Mouse (Mus musculus) hindbrain, embryonic 12.5 days (tissue): ENCODE measurements at regions not wholly inside any gene's neighbourhood (a gene's known extent, or its start where the extent isn't known, plus 50 kb on each side); places are given as distances from the start of the nearest gene placed in this dataset.

Experiments
- ATAC-seq: fragments of 200-750 bp; cut with Nextera tagmentation; 2 replicates; pipeline ENCODE4 v1.8.0; 2017; ENCODE audit warnings: moderate TSS enrichment; ENCODE audit not compliant: low FRiP score
- H3K27ac ChIP-seq: fragments of 300-500 bp; sonication (generic); 2 replicates; pipeline ENCODE4 v1.5.1; 2016; ENCODE audit warnings: mild to moderate bottlenecking
- H3K27me3 ChIP-seq: fragments of 300-500 bp; sonication (generic); 2 replicates; pipeline ENCODE4 v1.6.1; 2016; ENCODE audit warnings: mild to moderate bottlenecking
- H3K36me3 ChIP-seq: fragments of 300-500 bp; sonication (generic); 2 replicates; pipeline ENCODE4 v1.6.1; 2016; ENCODE audit warnings: mild to moderate bottlenecking
- H3K4me1 ChIP-seq: fragments of 300-500 bp; sonication (generic); 2 replicates; pipeline ENCODE4 v1.6.1; 2016
- H3K4me2 ChIP-seq: fragments of 300-500 bp; sonication (generic); replicated peaks from 2 replicates; pipeline ENCODE4 v1.6.1; 2016; ENCODE audit warnings: mild to moderate bottlenecking
- H3K4me3 ChIP-seq: fragments of 300-500 bp; sonication (generic); 2 replicates; pipeline ENCODE4 v1.5.1; 2016; ENCODE audit warnings: mild to moderate bottlenecking
- H3K9ac ChIP-seq: fragments of 300-500 bp; sonication (generic); 2 replicates; pipeline ENCODE4 v1.6.1; 2016; ENCODE audit warnings: mild to moderate bottlenecking, moderate library complexity
- H3K9me3 ChIP-seq: fragments of 300-500 bp; sonication (generic); replicated peaks from 2 replicates; pipeline ENCODE4 v1.6.1; 2016; ENCODE audit warnings: mild to moderate bottlenecking
- WGBS: fragments of 180-500 bp; shearing (Covaris S2); methylation state at CpG from one replicate; pipeline ENCODE4 v1.1.7; 2016; 5-methylcytosine and 5-hydroxymethylcytosine counted together

DNA sequence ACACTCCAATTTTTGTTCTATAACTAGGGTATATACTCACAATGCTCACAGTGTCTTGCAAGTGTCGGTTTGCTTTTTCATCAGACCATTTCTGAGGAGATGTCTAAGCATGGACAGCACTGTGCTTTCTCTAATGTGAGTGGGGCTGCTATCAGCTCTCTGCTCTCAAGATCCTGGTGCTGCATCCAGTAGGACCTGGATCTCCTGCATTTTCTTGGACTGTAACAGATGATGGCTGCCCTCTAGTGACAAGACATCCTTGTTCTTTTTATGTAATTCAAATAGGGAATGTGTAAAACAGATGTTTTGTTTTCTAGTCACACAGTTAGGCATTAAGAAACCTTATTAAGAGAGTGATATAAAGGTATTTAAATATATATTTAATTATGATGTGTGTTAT is 1002.5 kb upstream of the Adgrl4 start:
- H3K9ac ChIP-seq, result no peak overlapping the region
- H3K27ac ChIP-seq, result no peak overlapping the region
- H3K9me3 ChIP-seq, result no peaks in the 10 kb centered on the region
- no peaks in the 10 kb centered on the region for H3K36me3 ChIP-seq
- H3K4me3 ChIP-seq, result no peak overlapping the region
- no peaks in the 10 kb centered on the region for H3K27me3 ChIP-seq
- H3K4me2 ChIP-seq, result no peak overlapping the region
- ATAC-seq, result no peak
- 81% methylated on average over 1 of the region's 1 CpGs for WGBS
- no peaks in the 10 kb centered on the region for H3K4me1 ChIP-seq

DNA sequence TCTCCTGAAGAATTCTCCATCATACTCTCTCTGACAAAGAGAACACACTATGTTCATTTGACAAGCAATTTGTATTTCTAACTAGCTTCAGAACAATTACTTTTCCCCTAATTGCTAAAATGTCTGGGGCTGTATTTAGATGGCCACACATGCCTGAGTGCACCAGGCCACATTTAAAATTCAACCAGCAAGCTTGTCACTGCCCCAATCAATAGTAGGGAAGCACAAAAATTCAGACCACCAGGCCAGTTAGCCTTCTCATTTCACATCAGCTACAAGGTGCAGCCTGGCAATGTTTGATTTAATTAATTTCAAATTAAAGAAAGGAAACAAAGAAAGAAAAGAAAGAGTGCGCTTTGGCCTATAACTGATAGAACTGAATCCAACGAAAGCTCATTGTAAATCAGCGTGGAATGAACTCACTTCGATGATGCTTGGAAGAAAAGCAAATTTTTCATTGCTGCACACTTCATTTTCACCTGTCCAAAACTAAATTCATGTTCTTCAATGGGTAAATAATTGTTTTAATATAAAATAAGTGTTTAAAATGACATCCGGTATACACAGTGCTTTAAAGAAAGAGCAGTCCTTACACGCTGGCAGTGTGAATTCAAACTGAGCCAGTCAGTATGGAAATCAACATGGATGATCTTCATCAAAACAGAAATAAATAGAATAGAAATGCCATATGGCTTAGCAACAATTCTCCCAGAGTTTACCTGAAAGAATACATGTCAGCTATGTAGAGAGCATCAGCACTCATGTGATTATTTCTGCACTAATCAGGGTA is 1001.7 kb upstream of the Adgrl4 start:
- H3K9me3 ChIP-seq, result no peaks in the 10 kb centered on the region
- no peak overlapping the region for H3K4me2 ChIP-seq
- no peaks in the 10 kb centered on the region for H3K27me3 ChIP-seq
- no peak overlapping the region for H3K9ac ChIP-seq
- no peak overlapping the region for H3K4me3 ChIP-seq
- H3K4me1 ChIP-seq, result no peaks in the 10 kb centered on the region
- H3K36me3 ChIP-seq, result no peaks in the 10 kb centered on the region
- 85% methylated on average over 6 of the region's 6 CpGs for WGBS
- no peak overlapping the region for H3K27ac ChIP-seq
- no peak for ATAC-seq
